Mouse (Mus musculus) embryonic facial prominence, embryonic 12.5 days (tissue): ENCODE results near the gene Brdt. TPM values are rescaled to one million over a fixed set of nuclear protein-coding genes. Genes with fewer than 3 reads are reported as not detected.

Source experiments
- ATAC-seq: fragments of 200-750 bp; cut with Nextera tagmentation; 2 replicates; pipeline ENCODE4 v1.8.0; 2017; ENCODE audit not compliant: insufficient number of reproducible peaks, insufficient read depth, low FRiP score, low TSS enrichment
- H3K27ac ChIP-seq: fragments of 300-500 bp; sonication (generic); 2 replicates; pipeline ENCODE4 v1.5.1; 2016; ENCODE audit warnings: mild to moderate bottlenecking
- H3K27me3 ChIP-seq: fragments of 300-500 bp; sonication (generic); 2 replicates; pipeline ENCODE4 v1.6.1; 2016; ENCODE audit warnings: mild to moderate bottlenecking, moderate library complexity
- H3K36me3 ChIP-seq: fragments of 300-500 bp; sonication (generic); 2 replicates; pipeline ENCODE4 v1.6.1; 2016; ENCODE audit warnings: mild to moderate bottlenecking
- H3K4me1 ChIP-seq: fragments of 300-500 bp; sonication (generic); 2 replicates; pipeline ENCODE4 v1.6.1; 2016
- H3K4me2 ChIP-seq: fragments of 300-500 bp; sonication (generic); replicated peaks from 2 replicates; pipeline ENCODE4 v1.6.1; 2016; ENCODE audit warnings: mild to moderate bottlenecking, moderate library complexity
- H3K4me3 ChIP-seq: fragments of 300-500 bp; sonication (generic); 2 replicates; pipeline ENCODE4 v1.5.1; 2016; ENCODE audit warnings: mild to moderate bottlenecking
- H3K9ac ChIP-seq: fragments of 300-500 bp; sonication (generic); 2 replicates; pipeline ENCODE4 v1.6.1; 2016; ENCODE audit warnings: mild to moderate bottlenecking, moderate library complexity
- H3K9me3 ChIP-seq: fragments of 300-500 bp; sonication (generic); 2 replicates; pipeline ENCODE4 v1.6.1; 2016; ENCODE audit warnings: mild to moderate bottlenecking, moderate library complexity
- WGBS: fragments of 180-500 bp; shearing (Covaris S2); methylation state at CpG from one replicate; pipeline ENCODE4 v1.1.7; 2016; 5-methylcytosine and 5-hydroxymethylcytosine counted together
- polyA plus RNA-seq: library from polyadenylated mRNA; unstranded; fragments of >200 nt; fragmentation: Nextera tagmentation; extraction: Ambion mirVana; gene quantifications from 2 replicates; pipeline ENCODE4 v1.2.1, GENCODE M21; 2016

Brdt gene
- polyA plus RNA-seq, 1 experiment from 2014 or later, result 4.8 TPM

DNA sequence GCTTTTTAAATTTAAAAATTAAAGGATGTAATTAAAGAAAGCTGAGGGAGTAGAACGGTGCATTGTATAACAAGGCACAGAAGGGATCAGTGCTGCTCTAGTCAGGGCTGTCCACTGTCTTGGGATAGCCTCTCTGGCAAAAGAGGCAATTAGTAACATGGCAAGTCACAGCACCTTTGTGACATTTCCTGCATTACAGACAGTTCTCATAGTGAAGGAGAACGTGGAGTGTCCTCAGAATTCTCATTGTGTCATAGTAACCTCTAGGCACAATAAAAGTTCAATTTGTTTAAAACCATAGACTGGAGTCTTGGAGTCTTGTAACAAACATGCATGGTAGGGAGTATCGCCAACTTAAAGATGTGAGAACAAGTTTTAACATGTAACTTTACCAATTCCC lies 100.3 kb downstream of the Brdt start, which contains the start of gene Lpcat2b:
Gene Lpcat2b, plus strand, starts transcription at position 301 of the 400 bp plus-strand sequence.
- no peak for ATAC-seq
- H3K27me3 ChIP-seq, result peaks cover 7% of the 10 kb centered on the region; the same call in 1 of the 2 replicates
- no peaks in the 10 kb centered on the region for H3K9me3 ChIP-seq
- H3K4me2 ChIP-seq, result no peak within 1 kb of the TSS
- no peaks in the 10 kb centered on the region for H3K36me3 ChIP-seq
- H3K4me3 ChIP-seq, result no peak within 1 kb of the TSS
- 72% methylated on average over 3 of the region's 3 CpGs for WGBS
- H3K4me1 ChIP-seq, result no peaks in the 10 kb centered on the region
- no peak within 1 kb of the TSS for H3K9ac ChIP-seq
- no peak within 1 kb of the TSS for H3K27ac ChIP-seq

DNA sequence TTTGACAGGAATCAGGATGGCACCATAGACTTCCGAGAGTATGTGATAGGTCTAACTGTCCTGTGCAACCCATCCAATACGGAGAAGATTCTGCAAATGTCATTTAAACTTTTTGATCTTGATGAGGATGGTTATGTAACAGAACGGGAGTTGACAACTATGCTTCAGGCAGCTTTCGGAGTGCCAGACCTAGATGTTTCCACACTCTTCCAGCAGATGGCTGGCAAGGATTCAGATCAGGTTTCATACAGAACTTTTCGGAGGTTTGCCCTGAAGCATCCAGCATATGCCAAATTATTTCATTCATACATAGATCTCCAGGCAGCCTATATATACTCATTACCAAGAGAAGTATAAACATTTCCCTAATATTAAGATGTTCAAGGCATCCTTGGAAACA lies 103.0 kb downstream of the Brdt start:
- Histone ChIP-seq H3K27ac (no peak overlapping the region), H3K27me3 (peaks cover 7% of the 10 kb centered on the region; the same call in 1 of the 2 replicates), H3K36me3 (no peaks in the 10 kb centered on the region), H3K9me3 (no peaks in the 10 kb centered on the region), H3K4me1 (peaks cover 12% of the 10 kb centered on the region; the same call in 1 of the 2 replicates), H3K9ac (no peak overlapping the region), H3K4me2 (no peak overlapping the region), H3K4me3 (no peak overlapping the region)
- WGBS, result 63% methylated on average over 5 of the region's 5 CpGs
- ATAC-seq, result no peak

DNA sequence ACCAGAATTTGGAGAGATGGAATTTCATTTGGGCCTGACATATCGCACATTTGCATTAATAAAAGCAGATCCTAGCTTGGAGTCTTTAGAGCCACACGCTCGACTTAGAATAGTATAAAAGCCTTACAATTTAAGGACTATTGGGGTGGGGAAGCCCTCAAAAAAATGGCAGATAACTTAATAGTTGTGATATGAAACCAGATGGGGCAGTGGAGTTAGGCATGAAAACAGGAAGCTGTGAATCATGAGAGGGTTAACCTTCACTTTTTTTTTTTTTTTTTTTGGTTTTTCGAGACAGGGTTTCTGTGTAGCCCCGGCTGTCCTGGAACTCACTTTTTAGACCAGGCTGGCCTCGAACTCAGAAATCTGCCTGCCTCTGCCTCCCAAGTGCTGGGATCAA lies 105.2 kb downstream of the Brdt start:
- no peak overlapping the region for H3K4me3 ChIP-seq
- WGBS, result 88% methylated on average over 6 of the region's 6 CpGs
- H3K36me3 ChIP-seq, result no peaks in the 10 kb centered on the region
- peaks cover 7% of the 10 kb centered on the region; the same call in 1 of the 2 replicates for H3K27me3 ChIP-seq
- no peak overlapping the region for H3K27ac ChIP-seq
- ATAC-seq, result no peak
- H3K4me1 ChIP-seq, result peaks cover 12% of the 10 kb centered on the region; the same call in 1 of the 2 replicates
- no peak overlapping the region for H3K9ac ChIP-seq
- no peaks in the 10 kb centered on the region for H3K9me3 ChIP-seq
- no peak overlapping the region for H3K4me2 ChIP-seq

Other genes starting within 250 kb of the Brdt start
- gene Tgfbr3, start 41.5 kb upstream of the Brdt start, polyA plus RNA-seq, result 25.3 and 27.5 TPM in 2 replicates
- gene Ephx4, start 71.6 kb downstream of the Brdt start, polyA plus RNA-seq, result 1.5 and 1.6 TPM in 2 replicates
- gene Lpcat2b, start 100.4 kb downstream of the Brdt start, polyA plus RNA-seq, result not detected in 2 replicates
- 6.6 and 7.0 TPM in 2 replicates for gene Btbd8, start 106.8 kb downstream of the Brdt start, polyA plus RNA-seq
- 0.50 and 0.72 TPM in 2 replicates for gene Gm42669, start 176.5 kb downstream of the Brdt start, polyA plus RNA-seq
- gene 1700028K03Rik, start 203.6 kb downstream of the Brdt start, polyA plus RNA-seq, result 0.08 and 0.11 TPM in 2 replicates